Mouse (Mus musculus) right cerebral cortex, postnatal 10 days (tissue): ENCODE measurements around the gene Urb1.

Experiments
- DNase-seq, 2 experiments: peaks; one replicate each; pipeline ENCODE4 v3.0.0; 2021; ENCODE audit warnings: low spot score in 2 of 2

Urb1 gene

DNA sequence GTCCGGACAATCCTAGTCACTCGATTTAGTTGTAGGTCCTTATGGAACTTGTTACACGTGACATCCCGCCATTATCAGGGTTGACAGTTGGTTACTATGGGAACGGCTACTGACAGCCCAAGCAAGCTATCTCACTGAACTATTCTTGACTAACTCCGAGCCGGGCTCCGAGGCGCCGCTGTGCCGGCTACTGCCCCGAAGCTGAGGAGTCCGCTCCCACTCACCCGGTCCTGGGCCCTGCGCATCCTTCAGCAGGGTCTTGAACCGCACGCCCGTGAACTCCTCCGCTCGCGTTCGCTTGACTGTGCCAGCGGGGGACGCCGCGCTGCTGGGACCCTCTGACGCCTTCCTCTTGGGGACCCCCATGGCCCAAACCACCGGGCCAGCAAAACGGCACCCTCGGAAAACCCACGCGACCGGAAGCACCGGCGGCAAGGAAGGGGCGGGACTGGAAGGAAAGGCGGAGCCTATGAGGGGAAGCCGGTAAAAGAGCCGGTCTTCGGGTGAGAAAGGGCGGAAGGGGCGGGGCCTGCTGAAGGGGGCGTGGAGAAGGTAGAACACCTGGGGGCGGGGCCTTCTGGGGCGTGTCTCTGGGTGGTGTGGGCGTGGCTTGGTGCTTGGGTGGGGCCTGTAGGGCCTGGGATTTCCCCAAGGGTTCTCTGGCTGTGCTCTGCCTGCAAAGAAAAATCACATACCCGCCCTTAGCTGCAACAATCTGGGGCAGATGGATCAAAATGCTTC, at the start of gene Urb1:
Urb1 (minus strand) TSS at position 439 of the 741 bp plus-strand sequence.
- DNase-seq: peak; percentile 97 to 98

DNA sequence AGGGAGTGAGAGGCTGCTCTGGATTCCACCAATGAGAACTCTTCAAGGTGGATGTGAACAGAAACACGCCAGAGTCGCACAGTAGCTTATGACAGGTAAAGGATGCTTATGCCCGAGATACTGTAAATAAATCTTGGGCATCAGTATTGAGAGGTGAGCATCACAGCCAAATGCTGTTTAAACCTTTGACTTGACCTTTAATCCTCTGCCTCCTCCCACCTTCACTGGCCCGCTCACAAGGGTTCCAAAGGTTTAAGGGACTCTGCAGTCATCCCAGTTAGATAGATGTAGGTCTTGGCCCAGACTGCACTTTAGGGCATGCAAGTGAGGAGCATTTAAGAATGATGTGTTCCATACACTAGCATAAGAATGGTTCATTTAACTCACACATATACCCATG, 48.0 kb upstream of the Urb1 start:
- no peak for DNase-seq

DNA sequence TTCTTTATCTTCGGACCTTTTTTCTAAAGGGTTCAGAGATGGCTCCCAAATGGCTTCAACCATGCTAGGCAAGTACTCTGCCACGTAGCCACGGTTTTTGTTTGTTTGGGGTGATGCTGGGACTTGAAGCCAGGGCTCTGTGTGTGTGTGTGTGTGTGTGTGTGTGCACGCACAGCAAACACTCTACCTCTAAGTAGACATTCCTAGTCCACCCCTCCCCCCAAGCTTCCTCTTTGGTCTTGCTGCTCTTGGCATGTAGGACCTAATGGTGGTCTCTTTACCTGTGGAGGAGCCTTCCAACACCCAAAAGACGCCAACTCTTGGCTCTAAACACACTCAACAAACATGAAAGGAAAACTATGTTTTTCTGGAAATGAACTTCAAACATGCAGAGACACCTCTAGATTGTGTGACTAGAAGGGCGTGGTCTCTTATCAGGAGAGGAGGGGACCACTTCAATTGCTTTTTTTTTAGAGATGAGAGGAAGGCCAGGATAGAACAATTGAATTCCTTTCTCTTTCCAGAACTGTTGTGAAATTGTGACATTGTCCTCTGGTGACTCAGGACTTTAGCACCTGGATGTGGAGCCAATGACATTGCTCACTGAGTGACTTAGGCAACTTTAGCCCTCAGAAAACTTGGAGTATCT, 46.5 kb upstream of the Urb1 start:
- DNase-seq: no peak

GRCm38 (mm10) chr16:90851621-90852334, 41.6 kb upstream of the Urb1 start:
- no peak for DNase-seq

- no peak for DNase-seq
Measured at GRCm38 (mm10) chr16:90850881-90851280, 40.7 kb upstream of the Urb1 start.

GRCm38 (mm10) chr16:90849262-90849661, 39.0 kb upstream of the Urb1 start:
- no peak for DNase-seq

DNA sequence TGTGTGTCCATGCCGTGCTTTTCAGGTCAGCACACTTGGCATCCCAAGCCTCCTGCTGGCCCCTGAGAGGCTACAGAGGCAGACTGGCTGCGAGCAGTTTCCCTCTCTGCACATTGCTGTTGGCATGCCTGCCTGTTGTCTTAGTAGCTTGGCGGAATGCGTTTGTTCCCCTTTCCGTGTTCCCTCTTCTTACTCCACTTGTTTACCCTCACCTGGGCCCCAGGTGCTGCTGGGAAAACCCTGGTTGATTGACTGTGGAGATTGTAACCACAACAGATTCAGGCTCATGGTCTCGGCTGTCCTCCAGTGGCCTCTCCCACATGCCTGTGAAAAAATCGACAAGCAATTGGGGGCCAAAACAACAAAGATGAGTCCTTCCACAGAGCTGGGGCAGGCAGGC, 38.5 kb upstream of the Urb1 start:
- DNase-seq: no peak

- DNase-seq: no peak
Measured at GRCm38 (mm10) chr16:90845591-90845990, 35.4 kb upstream of the Urb1 start.

GRCm38 (mm10) chr16:90845038-90845437, 34.8 kb upstream of the Urb1 start:
- no peak for DNase-seq

GRCm38 (mm10) chr16:90842164-90842563, 32.0 kb upstream of the Urb1 start:
- DNase-seq: no peak

DNA sequence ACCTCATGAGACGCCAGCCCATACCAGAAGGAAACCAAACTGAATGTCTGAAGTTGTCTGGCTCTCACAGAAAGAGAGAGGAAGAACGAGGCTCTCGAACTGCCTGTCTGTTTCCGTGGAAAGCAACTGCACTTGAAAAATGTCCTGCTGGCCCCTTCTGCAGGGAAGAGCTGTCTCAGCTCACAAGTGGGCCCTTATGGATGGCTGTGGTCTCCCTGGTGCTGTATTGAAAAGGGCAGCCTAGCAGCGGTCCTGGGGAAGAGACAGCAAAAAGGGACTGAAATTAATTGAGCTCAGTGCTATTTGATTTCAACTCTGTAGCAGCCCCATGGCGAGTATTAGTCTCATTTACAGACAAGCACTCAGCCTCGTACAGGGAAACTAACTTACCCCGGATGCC, 27.2 kb upstream of the Urb1 start:
- no peak for DNase-seq

- DNase-seq: no peak
Measured at GRCm38 (mm10) chr16:90833041-90833791, 23.0 kb upstream of the Urb1 start.

- DNase-seq: no peak
Measured at GRCm38 (mm10) chr16:90832495-90832894, 22.3 kb upstream of the Urb1 start.

- no peak for DNase-seq
Measured at GRCm38 (mm10) chr16:90831676-90832075, 21.5 kb upstream of the Urb1 start.

GRCm38 (mm10) chr16:90830686-90831439, 20.6 kb upstream of the Urb1 start:
- DNase-seq: peak; percentile 53 to 68

GRCm38 (mm10) chr16:90829894-90830685, 19.9 kb upstream of the Urb1 start:
- peak; percentile 60 to 75 for DNase-seq

- DNase-seq: no peak
Measured at GRCm38 (mm10) chr16:90829136-90829535, 18.9 kb upstream of the Urb1 start.

DNA sequence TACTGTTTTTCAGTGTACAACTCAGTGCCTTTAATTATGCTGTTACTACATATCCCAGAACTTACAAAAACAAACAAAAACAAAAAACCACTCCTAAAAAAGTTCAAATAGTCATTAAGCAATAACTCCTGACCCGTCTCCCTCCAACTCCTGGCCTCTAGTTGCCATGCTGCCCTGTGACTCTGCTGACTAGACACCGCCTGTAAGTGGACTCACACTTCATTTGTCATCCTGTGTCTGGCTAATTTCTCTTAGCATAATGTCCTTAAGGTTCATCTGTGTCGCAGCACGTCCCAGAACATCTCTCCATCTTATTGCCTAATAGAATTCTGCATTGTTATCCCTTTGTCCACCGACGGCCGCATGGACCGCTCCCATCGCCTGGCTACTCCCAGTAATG, 17.3 kb upstream of the Urb1 start:
- no peak for DNase-seq

DNA sequence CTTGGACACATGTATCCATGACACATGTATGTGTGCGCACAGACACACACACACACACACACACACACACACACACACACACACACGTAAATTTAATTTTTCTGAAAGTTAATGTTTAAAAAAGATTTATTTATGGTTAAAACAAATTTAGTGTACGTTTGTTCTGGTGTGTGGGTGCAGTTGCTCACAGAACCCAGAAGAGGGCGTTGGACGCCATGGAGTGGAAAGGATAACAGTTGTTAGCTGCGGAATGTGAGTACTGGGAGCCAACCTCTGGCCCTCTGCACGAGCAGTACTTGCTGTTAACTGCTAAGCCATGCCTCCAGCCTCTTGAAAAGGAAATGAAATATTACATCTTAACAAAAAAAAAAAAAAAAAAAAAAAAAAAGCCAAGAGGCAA, 16.2 kb upstream of the Urb1 start, which contains the start of gene Eva1c:
Eva1c (plus strand) TSS at position 263 of the 400 bp plus-strand sequence.
- DNase-seq: no peak

- DNase-seq: no peak
Measured at GRCm38 (mm10) chr16:90826041-90826440, 15.8 kb upstream of the Urb1 start.
